In genomic region chr10:128083688-128084087, GRCm38 (mm10) we compare ENCODE assay signal across 8 mouse cellular contexts. TPM values are rescaled to one million over a fixed set of nuclear protein-coding genes. Genes with fewer than 3 reads are reported as not detected.
DNase-seq lines count a peak whose midpoint lies in the region; ATAC-seq and TF ChIP-seq lines count a peak whose summit lies in the region.

No protein-coding gene starts in this region.

- H3K4me1 ChIP-seq in ES-Bruce4 (ENCODE audit: control insufficient read depth, insufficient read depth, low read length): no peaks in the 10 kb centered on the region
- H3K4me1 ChIP-seq in heart, postnatal 0 days (ENCODE audit: control insufficient read depth, insufficient read depth): peaks cover 11% of the 10 kb centered on the region; the same call in 1 of the 2 replicates
- peaks cover 49% of the 10 kb centered on the region for H3K4me1 ChIP-seq in liver, embryonic 13.5 days (replicated peaks)
- H3K4me1 ChIP-seq in neural tube, embryonic 15.5 days: peaks cover 33% of the 10 kb centered on the region

- no peak for TF ChIP-seq POLR2A in ES-Bruce4 (IDR thresholded peaks at IDR 0.05; ENCODE audit: insufficient read depth, low read length)

- H3K36me3 ChIP-seq in ES-Bruce4 (ENCODE audit: control insufficient read depth, insufficient read depth, low read length, poor library complexity, severe bottlenecking): peaks cover 46% of the 10 kb centered on the region
- H3K36me3 ChIP-seq in heart, postnatal 0 days (replicated peaks; ENCODE audit: control insufficient read depth, insufficient read depth, low read length): peaks cover 40% of the 10 kb centered on the region
- H3K36me3 ChIP-seq in liver, embryonic 13.5 days: peaks cover 47% of the 10 kb centered on the region
- peaks cover 38% of the 10 kb centered on the region for H3K36me3 ChIP-seq in neural tube, embryonic 15.5 days

- no peak for TF ChIP-seq EP300 in ES-Bruce4 (IDR thresholded peaks at IDR 0.05; ENCODE audit: insufficient read depth, low read depth, low read length)
- no peak for TF ChIP-seq EP300 in heart, postnatal 0 days (IDR thresholded peaks at IDR 0.05; ENCODE audit: low read depth)

- no peaks in the 10 kb centered on the region for H3K27me3 ChIP-seq in ES-Bruce4 (ENCODE audit: control insufficient read depth, insufficient read depth, low read length, poor library complexity, severe bottlenecking)
- no peaks in the 10 kb centered on the region for H3K27me3 ChIP-seq in heart, postnatal 0 days (ENCODE audit: control insufficient read depth, insufficient read depth, low read length)
- no peaks in the 10 kb centered on the region for H3K27me3 ChIP-seq in liver, embryonic 13.5 days
- no peaks in the 10 kb centered on the region for H3K27me3 ChIP-seq in neural tube, embryonic 15.5 days (replicated peaks)

- no peak for TF ChIP-seq CTCF in ES-Bruce4 (IDR thresholded peaks at IDR 0.05; ENCODE audit: low read depth, low read length)
- no peak for TF ChIP-seq CTCF in heart, postnatal 0 days (IDR thresholded peaks at IDR 0.05; ENCODE audit: low read depth)

- H3K9me3 ChIP-seq in ES-Bruce4 (replicated peaks; ENCODE audit: control insufficient read depth, insufficient read depth, low read length, poor library complexity, severe bottlenecking): no peaks in the 10 kb centered on the region
- no peaks in the 10 kb centered on the region for H3K9me3 ChIP-seq in heart, postnatal 0 days (replicated peaks; ENCODE audit: control insufficient read depth, low read length)
- H3K9me3 ChIP-seq in liver, embryonic 13.5 days (replicated peaks): no peaks in the 10 kb centered on the region
- no peaks in the 10 kb centered on the region for H3K9me3 ChIP-seq in neural tube, embryonic 15.5 days (replicated peaks)

- peak overlapping the region; percentile 9; the same call in 1 of the 2 replicates for H3K27ac ChIP-seq in ES-Bruce4 (ENCODE audit: insufficient read depth, low read length)
- H3K27ac ChIP-seq in heart, postnatal 0 days (ENCODE audit: low read depth): peak overlapping the region; percentile 91
- H3K27ac ChIP-seq in liver, embryonic 13.5 days: peak overlapping the region; percentile 87
- H3K27ac ChIP-seq in neural tube, embryonic 15.5 days (replicated peaks): peak overlapping the region; percentile 93

- ATAC-seq in heart, postnatal 0 days (ENCODE audit: insufficient read depth, low read depth): no peak
- no peak for ATAC-seq in liver, embryonic 13.5 days (ENCODE audit: low read depth)
- ATAC-seq in neural tube, embryonic 15.5 days (ENCODE audit: low FRiP score): peak; percentile 19

- peak; percentile 39 for DNase-seq in kidney, adult 18-20 months
- DNase-seq in kidney, adult 8-10 months: no peak
- DNase-seq in cerebellum, adult 9-11 months: peak; percentile 63
- DNase-seq in heart, postnatal 0 days (ENCODE audit: low spot score): no peak
- no peak for DNase-seq in liver, embryonic 13.5 days
- DNase-seq in yolk sac, embryonic 10.5 days (ENCODE audit: low spot score): no peak

- peak overlapping the region; percentile 88 for H3K4me2 ChIP-seq in heart, postnatal 0 days (ENCODE audit: low read depth, low read length)
- peak overlapping the region; percentile 90 for H3K4me2 ChIP-seq in liver, embryonic 13.5 days
- H3K4me2 ChIP-seq in neural tube, embryonic 15.5 days: peak overlapping the region; percentile 82

- under 1% methylated on average over 22 of the region's 22 CpGs for WGBS in heart, postnatal 0 days
- under 1% methylated on average over 22 of the region's 22 CpGs for WGBS in liver, embryonic 13.5 days (ENCODE audit: insufficient replicate concordance)
- WGBS in neural tube, embryonic 15.5 days: under 1% methylated on average over 22 of the region's 22 CpGs

- peak overlapping the region; percentile 99 for H3K4me3 ChIP-seq in ES-Bruce4 (ENCODE audit: low read depth, low read length)
- H3K4me3 ChIP-seq in heart, postnatal 0 days (ENCODE audit: low read depth, low read length): peak overlapping the region; percentile 75
- peak overlapping the region; percentile 96 for H3K4me3 ChIP-seq in liver, embryonic 13.5 days (replicated peaks)
- peak overlapping the region; percentile 84 for H3K4me3 ChIP-seq in neural tube, embryonic 15.5 days (replicated peaks)

- peak overlapping the region; percentile 87 for H3K9ac ChIP-seq in ES-Bruce4 (ENCODE audit: low read depth, poor library complexity, severe bottlenecking)
- peak overlapping the region; percentile 95 for H3K9ac ChIP-seq in heart, postnatal 0 days (replicated peaks; ENCODE audit: low read depth, low read length)
- peak overlapping the region; percentile 97 for H3K9ac ChIP-seq in liver, embryonic 13.5 days
- H3K9ac ChIP-seq in neural tube, embryonic 15.5 days (replicated peaks): peak overlapping the region; percentile 96

RNA-seq across cellular contexts. Expression of gene Atp5b, which starts 0.6 kb away (rescaled TPM):
- 1,323 and 1,329 TPM in 2 replicates for polyA plus RNA-seq in ES-Bruce4 (2011; ENCODE audit: insufficient read depth, insufficient read length, low read depth, missing spikeins)
- 19,517 and 23,614 TPM in 2 replicates for total RNA-seq in heart, postnatal 0 days (2014; rRNA removed; ENCODE audit: low replicate concordance)
- 9,758 and 9,784 TPM in 2 replicates for polyA plus RNA-seq in heart, postnatal 0 days (2015; fragmentation: Nextera tagmentation; extraction: Ambion mirVana)
- 2,036 and 2,215 TPM in 2 replicates for polyA plus RNA-seq in liver, embryonic 13.5 days (2015; fragmentation: Nextera tagmentation; extraction: Ambion mirVana)
- 2,338 and 2,396 TPM in 2 replicates for polyA plus RNA-seq in neural tube, embryonic 15.5 days (2015; fragmentation: Nextera tagmentation; extraction: Ambion mirVana)

RNA-seq across cellular contexts. Expression of gene Baz2a, which starts 7.7 kb away (rescaled TPM):
- 166 and 170 TPM in 2 replicates for polyA plus RNA-seq in ES-Bruce4 (2011; ENCODE audit: insufficient read depth, insufficient read length, low read depth, missing spikeins)
- total RNA-seq in heart, postnatal 0 days (2014; rRNA removed; ENCODE audit: low replicate concordance): 15.8 and 16.7 TPM in 2 replicates
- 7.2 and 7.7 TPM in 2 replicates for polyA plus RNA-seq in heart, postnatal 0 days (2015; fragmentation: Nextera tagmentation; extraction: Ambion mirVana)
- 5.8 and 6.7 TPM in 2 replicates for polyA plus RNA-seq in liver, embryonic 13.5 days (2015; fragmentation: Nextera tagmentation; extraction: Ambion mirVana)
- polyA plus RNA-seq in neural tube, embryonic 15.5 days (2015; fragmentation: Nextera tagmentation; extraction: Ambion mirVana): 7.4 and 8.9 TPM in 2 replicates

RNA-seq across cellular contexts. Expression of gene Ptges3, which starts 24.9 kb away (rescaled TPM):
- 759 and 788 TPM in 2 replicates for polyA plus RNA-seq in ES-Bruce4 (2011; ENCODE audit: insufficient read depth, insufficient read length, low read depth, missing spikeins)
- 48.4 and 59.2 TPM in 2 replicates for total RNA-seq in heart, postnatal 0 days (2014; rRNA removed; ENCODE audit: low replicate concordance)
- 209 and 211 TPM in 2 replicates for polyA plus RNA-seq in heart, postnatal 0 days (2015; fragmentation: Nextera tagmentation; extraction: Ambion mirVana)
- 380 and 439 TPM in 2 replicates for polyA plus RNA-seq in liver, embryonic 13.5 days (2015; fragmentation: Nextera tagmentation; extraction: Ambion mirVana)
- 394 and 409 TPM in 2 replicates for polyA plus RNA-seq in neural tube, embryonic 15.5 days (2015; fragmentation: Nextera tagmentation; extraction: Ambion mirVana)

RNA-seq across cellular contexts. Expression of gene Naca, which starts 48.3 kb away (rescaled TPM):
- polyA plus RNA-seq in ES-Bruce4 (2011; ENCODE audit: insufficient read depth, insufficient read length, low read depth, missing spikeins): 1,269 and 1,335 TPM in 2 replicates
- total RNA-seq in heart, postnatal 0 days (2014; rRNA removed; ENCODE audit: low replicate concordance): 307 and 346 TPM in 2 replicates
- 370 and 382 TPM in 2 replicates for polyA plus RNA-seq in heart, postnatal 0 days (2015; fragmentation: Nextera tagmentation; extraction: Ambion mirVana)
- polyA plus RNA-seq in liver, embryonic 13.5 days (2015; fragmentation: Nextera tagmentation; extraction: Ambion mirVana): 599 and 646 TPM in 2 replicates
- polyA plus RNA-seq in neural tube, embryonic 15.5 days (2015; fragmentation: Nextera tagmentation; extraction: Ambion mirVana): 484 and 547 TPM in 2 replicates

Comparison
In these comparisons a context has a peak if more than half of its experiments do, and no peak if none do; other contexts are left out.
1. DNase-seq: peak in kidney, adult 18-20 months (single experiment) and cerebellum, adult 9-11 months (single experiment); none in kidney, adult 8-10 months (0 of 2), heart, postnatal 0 days (single experiment), liver, embryonic 13.5 days (single experiment) and yolk sac, embryonic 10.5 days (single experiment).
2. H3K27ac ChIP-seq: peak in every context shown above with its lines; median percentile 93 in neural tube, embryonic 15.5 days; 91 in heart, postnatal 0 days; 87 in liver, embryonic 13.5 days; 9 in ES-Bruce4.
3. RNA of gene Baz2a, which starts 7.7 kb away (polyA plus RNA-seq): 166 to 170 TPM in ES-Bruce4; 7.2 to 7.7 TPM in heart, postnatal 0 days, 7.4 to 8.9 TPM in neural tube, embryonic 15.5 days and 5.8 to 6.7 TPM in liver, embryonic 13.5 days; every median in the first group is over 10 times any median in the second.
4. Peak in every context shown above with its lines, with median percentiles within 50 percentile points of each other: H3K4me3 ChIP-seq, H3K9ac ChIP-seq and H3K4me2 ChIP-seq.